Mouse (Mus musculus) thymus, adult 2 months (tissue): Measurements from ENCODE around the gene Cngb1.

Experiments used
- CTCF ChIP-seq: fragments of 200-500 bp; IDR thresholded peaks from 2 replicates; pipeline ENCODE4 v1.5.1; 2012; ENCODE audit warnings: mild to moderate bottlenecking, control low read depth, low read length, moderate library complexity, borderline replicate concordance; ENCODE audit not compliant: control insufficient read depth, poor library complexity, insufficient read depth; ENCODE audit errors: extremely low read depth
- POLR2A ChIP-seq: fragments of 200-500 bp; IDR thresholded peaks from 2 replicates; pipeline ENCODE4 v1.6.1; 2012; ENCODE audit warnings: mild to moderate bottlenecking, low read length, control low read depth, moderate library complexity; ENCODE audit not compliant: control insufficient read depth, poor library complexity, insufficient read depth; ENCODE audit errors: extremely low read depth

DNA sequence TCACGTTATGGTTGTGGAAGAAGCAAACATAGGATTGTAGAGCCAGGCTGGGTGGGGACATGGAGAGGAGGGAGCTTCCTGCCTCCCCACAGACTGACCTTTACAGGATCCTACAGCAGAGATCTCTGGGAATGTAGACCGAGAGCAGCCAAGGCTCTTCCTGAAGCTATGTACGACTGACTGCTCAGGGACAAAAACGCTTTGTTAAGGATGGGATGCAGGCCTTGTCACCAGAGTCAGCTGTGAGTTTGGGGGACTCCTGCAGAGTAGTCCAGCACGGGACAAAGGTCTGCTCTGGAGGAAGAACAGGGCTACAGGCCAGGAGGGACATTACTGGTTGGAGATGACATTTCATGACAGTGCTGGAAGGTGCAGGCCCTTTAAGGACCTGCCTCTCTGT lies 18.3 kb upstream of the Cngb1 start:
- TF ChIP-seq CTCF (no peak), POLR2A (no peak)
